Mouse (Mus musculus): ENCODE measurements around the gene Tpp1.

Tpp1 gene

GRCm38 (mm10) chr7:105728701-105729428, 23.2 kb downstream of the Tpp1 start:
- peak; percentile 32 to 51 for DNase-seq (ENCODE audit: inconsistent age in 2 of 2, low spot score in 1 of 2)

- DNase-seq (ENCODE audit: inconsistent age in 2 of 2, low spot score in 1 of 2): no peak
Measured at GRCm38 (mm10) chr7:105726980-105727325, 25.1 kb downstream of the Tpp1 start.

GRCm38 (mm10) chr7:105726144-105726979, 25.7 kb downstream of the Tpp1 start:
- DNase-seq (ENCODE audit: inconsistent age in 2 of 2, low spot score in 1 of 2): peak; percentile 38 to 85

GRCm38 (mm10) chr7:105721916-105722315, 30.1 kb downstream of the Tpp1 start:
- no peak for DNase-seq (ENCODE audit: inconsistent age in 2 of 2, low spot score in 1 of 2)

GRCm38 (mm10) chr7:105715366-105715765, 36.7 kb downstream of the Tpp1 start:
- no peak for DNase-seq (ENCODE audit: inconsistent age in 2 of 2, low spot score in 1 of 2)

GRCm38 (mm10) chr7:105708733-105709132, 43.3 kb downstream of the Tpp1 start:
- DNase-seq (ENCODE audit: inconsistent age in 2 of 2, low spot score in 1 of 2): no peak

- DNase-seq (ENCODE audit: inconsistent age in 2 of 2, low spot score in 1 of 2): no peak
Measured at GRCm38 (mm10) chr7:105703816-105704215, 48.2 kb downstream of the Tpp1 start.

GRCm38 (mm10) chr7:105703184-105703583, 48.9 kb downstream of the Tpp1 start:
- DNase-seq (ENCODE audit: inconsistent age in 2 of 2, low spot score in 1 of 2): no peak
